Mouse (Mus musculus): Measurements from ENCODE around the gene Ubp1.

DNA sequence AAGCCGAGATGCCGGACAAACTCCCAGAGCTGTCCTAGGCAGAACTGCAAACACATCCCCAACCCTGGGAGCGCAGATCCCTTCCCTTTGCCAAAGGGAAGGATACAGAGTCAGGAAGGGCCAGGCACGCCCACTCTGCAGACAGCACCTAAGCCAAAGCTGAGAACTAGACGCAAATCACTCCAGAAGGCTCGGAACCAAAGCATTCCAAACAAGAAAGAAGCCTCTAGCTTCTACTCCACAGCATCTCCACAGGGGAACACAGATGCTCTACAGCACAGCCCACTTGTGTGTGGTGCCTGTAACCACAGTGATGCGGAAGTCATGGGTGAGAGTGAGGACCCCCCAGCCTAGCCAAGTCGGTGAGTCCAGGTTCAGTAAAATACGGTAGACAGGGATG is 94.4 kb downstream of the Ubp1 start:
- TF ChIP-seq EP300 (IDR thresholded peaks at IDR 0.05; ENCODE audit: insufficient read depth, low read depth, low read length) (no peak), CTCF (IDR thresholded peaks at IDR 0.05) (no peak)
